Mouse (Mus musculus): ENCODE data around the gene Foxk1. TPM values are rescaled to one million over a fixed set of nuclear protein-coding genes. Genes with fewer than 3 reads are reported as not detected.
A peak's percentile ranks its signal among the peaks of the same experiment; 100 is the strongest.

The Foxk1 gene
- polyA plus RNA-seq, 1 experiment from 2014 or later, result 3.7 TPM

DNA sequence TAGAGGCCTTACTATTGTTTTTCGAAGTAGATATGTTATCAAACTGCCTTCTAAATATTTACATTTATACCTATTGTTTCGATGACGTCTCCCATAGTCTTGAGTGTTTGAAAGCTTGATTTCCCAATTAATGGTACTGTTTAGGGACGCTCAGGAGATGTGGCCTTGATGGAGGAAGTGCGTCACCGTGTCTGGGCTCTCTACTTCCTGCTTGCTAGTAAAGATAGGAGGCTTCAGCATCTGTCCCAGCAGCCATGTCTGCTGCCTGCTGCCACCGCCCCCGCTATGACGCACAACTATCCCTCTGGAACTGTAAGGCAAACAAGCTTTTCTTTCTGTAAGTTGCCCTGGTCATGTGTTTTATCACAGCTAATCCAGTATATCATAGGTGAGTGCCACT is 27.0 kb upstream of the Foxk1 start:
- H3K27me3 ChIP-seq (ENCODE audit: low read depth, poor library complexity, severe bottlenecking), result no peaks in the 10 kb centered on the region
- no peak overlapping the region for H3K4me3 ChIP-seq
- H3K9me3 ChIP-seq (replicated peaks), result peaks cover 6% of the 10 kb centered on the region
- DNase-seq (ENCODE audit: low spot score), result no peak
- H3K4me1 ChIP-seq, result peaks cover 44% of the 10 kb centered on the region
- WGBS, result 93% methylated on average over 9 of the region's 9 CpGs
- peaks cover 17% of the 10 kb centered on the region for H3K36me3 ChIP-seq
- H3K27ac ChIP-seq (replicated peaks), result peak overlapping the region; percentile 95; the same call in 1 of the 2 replicates

GRCm38 (mm10) chr5:142375641-142376040 is 25.7 kb upstream of the Foxk1 start:
- no peak overlapping the region for H3K27ac ChIP-seq (replicated peaks)
- peaks cover 6% of the 10 kb centered on the region for H3K9me3 ChIP-seq (replicated peaks)
- peaks cover 5% of the 10 kb centered on the region; the same call in 1 of the 2 replicates for H3K36me3 ChIP-seq
- DNase-seq (ENCODE audit: low spot score), result no peak
- H3K4me1 ChIP-seq, result peaks cover 34% of the 10 kb centered on the region
- H3K27me3 ChIP-seq (ENCODE audit: low read depth, poor library complexity, severe bottlenecking), result no peaks in the 10 kb centered on the region
- 92% methylated on average over 5 of the region's 5 CpGs for WGBS
- H3K4me3 ChIP-seq, result no peak overlapping the region

DNA sequence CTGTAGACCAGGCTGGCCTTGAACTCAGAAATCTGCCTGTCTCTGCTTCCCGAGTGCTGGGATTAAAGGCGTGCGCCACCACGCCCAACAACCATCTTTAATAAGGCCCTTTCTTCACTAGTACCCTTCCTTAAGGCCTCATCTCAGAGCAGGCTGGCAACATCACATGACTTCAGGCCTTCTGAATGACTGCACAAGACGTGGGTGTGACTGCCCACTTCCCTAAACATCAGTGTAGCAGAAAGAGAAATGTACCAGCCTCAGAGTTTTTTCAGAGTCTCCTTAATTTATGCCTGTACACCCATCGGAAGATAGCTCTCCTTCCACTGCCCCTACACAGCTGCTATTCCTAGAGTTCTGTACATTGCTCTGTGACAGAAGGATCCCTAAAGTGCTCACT is 25.2 kb upstream of the Foxk1 start:
- no peaks in the 10 kb centered on the region for H3K27me3 ChIP-seq (ENCODE audit: low read depth, poor library complexity, severe bottlenecking)
- WGBS, result 95% methylated on average over 6 of the region's 6 CpGs
- no peak overlapping the region for H3K4me3 ChIP-seq
- peaks cover 29% of the 10 kb centered on the region for H3K4me1 ChIP-seq
- no peak for DNase-seq (ENCODE audit: low spot score)
- peaks cover 6% of the 10 kb centered on the region for H3K9me3 ChIP-seq (replicated peaks)
- peaks cover 5% of the 10 kb centered on the region; the same call in 1 of the 2 replicates for H3K36me3 ChIP-seq
- no peak overlapping the region for H3K27ac ChIP-seq (replicated peaks)

DNA sequence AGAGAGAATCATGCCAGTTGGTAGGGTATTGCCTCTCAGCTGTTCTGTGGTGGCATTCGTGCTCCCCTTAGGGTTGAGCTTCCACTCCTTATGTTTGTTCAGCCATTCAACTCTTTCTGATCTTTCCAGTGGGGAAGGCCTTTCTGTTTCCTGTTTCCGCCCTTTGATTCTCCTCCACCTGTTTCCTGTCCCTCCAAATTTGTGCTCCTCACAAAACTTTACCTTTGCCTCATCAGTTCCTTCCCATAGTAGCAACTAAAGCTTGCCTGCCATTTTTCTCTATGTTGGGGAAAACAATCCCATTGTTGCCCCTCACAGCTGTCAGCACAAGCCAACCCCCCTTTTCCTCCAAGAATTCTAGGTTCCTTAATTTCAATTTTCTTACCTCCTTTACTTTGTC is 23.2 kb upstream of the Foxk1 start:
- Histone ChIP-seq H3K27me3 (ENCODE audit: low read depth, poor library complexity, severe bottlenecking) (no peaks in the 10 kb centered on the region), H3K9me3 (replicated peaks) (peaks cover 6% of the 10 kb centered on the region), H3K27ac (replicated peaks) (no peak overlapping the region), H3K4me1 (peaks cover 9% of the 10 kb centered on the region), H3K36me3 (peaks cover 5% of the 10 kb centered on the region; the same call in 1 of the 2 replicates), H3K4me3 (no peak overlapping the region)
- 88% methylated on average over 2 of the region's 2 CpGs for whole genome bisulfite sequencing
- DNase-seq (ENCODE audit: low spot score), result no peak

- WGBS, result 67% methylated on average over 6 of the region's 6 CpGs
These were observed 20.8 kb upstream of the Foxk1 start for GRCm38 (mm10) chr5:142380491-142380890.

GRCm38 (mm10) chr5:142384911-142385660 is 16.2 kb upstream of the Foxk1 start:
- H3K4me1 ChIP-seq, result peaks cover 42% of the 10 kb centered on the region
- WGBS, result 32% methylated on average over 23 of the region's 23 CpGs

More at GRCm38 (mm10) chr5:142380491-142380890, 20.8 kb upstream of the Foxk1 start:
- Histone ChIP-seq H3K27me3 (ENCODE audit: low read depth, poor library complexity, severe bottlenecking) (no peaks in the 10 kb centered on the region), H3K9me3 (replicated peaks) (no peaks in the 10 kb centered on the region; the same call in 1 of the 2 replicates), H3K4me3 (no peak overlapping the region), H3K36me3 (no peaks in the 10 kb centered on the region), H3K4me1 (peaks cover 19% of the 10 kb centered on the region), H3K27ac (replicated peaks) (no peak overlapping the region)
- DNase-seq (ENCODE audit: low spot score), result no peak

DNA sequence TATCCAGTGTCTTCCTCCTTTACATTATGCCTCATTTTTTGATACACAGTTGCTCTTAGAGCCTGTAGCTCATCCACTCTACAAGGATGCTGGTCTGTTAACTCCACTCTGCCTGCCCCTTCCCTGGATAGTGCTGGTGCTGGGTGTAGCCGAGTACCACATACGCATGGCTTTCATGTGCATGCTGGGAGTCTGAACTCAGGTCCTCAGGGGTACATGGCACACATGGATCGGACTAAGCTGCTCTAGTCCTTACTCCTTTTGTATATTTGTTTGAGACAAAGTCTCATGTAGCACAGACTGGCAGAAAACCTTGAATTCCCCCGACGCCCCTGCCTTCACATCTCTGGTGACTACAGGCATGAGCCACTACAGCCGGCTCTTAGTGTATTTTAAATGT is 15.0 kb upstream of the Foxk1 start:
- WGBS, result 37% methylated on average over 6 of the region's 6 CpGs

More at GRCm38 (mm10) chr5:142384911-142385660, 16.2 kb upstream of the Foxk1 start:
- H3K36me3 ChIP-seq, result no peaks in the 10 kb centered on the region
- no peaks in the 10 kb centered on the region for H3K27me3 ChIP-seq (ENCODE audit: low read depth, poor library complexity, severe bottlenecking)
- peak; percentile 53 for DNase-seq (ENCODE audit: low spot score)
- H3K9me3 ChIP-seq (replicated peaks), result no peaks in the 10 kb centered on the region; the same call in 1 of the 2 replicates
- H3K4me3 ChIP-seq, result no peak overlapping the region; the same call in 1 of the 2 replicates
- peak overlapping the region; percentile 93 for H3K27ac ChIP-seq (replicated peaks)

DNA sequence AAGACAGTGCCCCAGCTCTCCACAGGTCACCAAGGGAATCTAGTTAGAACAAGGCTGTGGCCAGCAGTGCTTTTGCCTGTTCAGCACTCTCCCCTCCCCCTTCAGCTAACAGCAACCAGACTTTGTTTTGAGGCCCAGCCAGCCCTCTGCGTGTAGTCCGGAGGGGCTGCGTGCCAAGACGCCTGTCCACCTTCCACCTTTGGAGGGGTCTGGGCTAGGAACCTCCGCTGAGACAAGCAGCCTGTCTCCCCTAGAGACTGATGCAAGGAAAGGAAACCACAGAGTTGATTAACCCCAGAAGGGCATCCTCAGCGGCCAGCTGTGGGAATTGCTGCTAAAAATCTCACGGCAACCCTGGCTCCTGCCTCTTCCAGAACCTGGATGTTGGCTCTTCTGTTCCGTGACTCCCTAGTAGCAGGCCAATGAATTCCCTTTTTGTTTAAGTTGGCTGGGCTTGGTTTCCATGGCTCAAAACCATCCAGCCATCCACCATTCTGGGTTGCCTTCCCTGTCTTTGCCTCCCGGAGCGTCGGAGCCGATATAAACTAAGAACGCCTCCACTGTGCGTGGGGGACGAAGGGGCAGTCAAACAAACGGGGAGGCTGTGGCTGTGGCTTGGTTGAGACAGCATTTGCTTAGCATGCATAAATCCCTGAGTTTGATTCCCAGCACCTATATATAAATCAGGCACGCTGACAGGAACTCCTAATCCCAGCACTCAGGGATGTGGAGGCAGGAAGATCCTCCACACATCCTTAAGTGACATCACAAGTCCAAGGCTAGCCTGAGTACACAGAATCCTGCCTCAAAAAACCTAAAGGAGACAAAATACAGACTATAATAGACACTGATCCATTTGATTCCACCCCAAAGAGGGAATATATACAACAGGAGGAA is 14.3 kb upstream of the Foxk1 start:
- peak overlapping the region; percentile 93 for H3K27ac ChIP-seq (replicated peaks)
- H3K9me3 ChIP-seq (replicated peaks), result no peaks in the 10 kb centered on the region; the same call in 1 of the 2 replicates
- H3K36me3 ChIP-seq, result no peaks in the 10 kb centered on the region
- H3K27me3 ChIP-seq (ENCODE audit: low read depth, poor library complexity, severe bottlenecking), result no peaks in the 10 kb centered on the region
- H3K4me3 ChIP-seq, result peak overlapping the region; percentile 32; the same call in 1 of the 2 replicates
- H3K4me1 ChIP-seq, result peaks cover 55% of the 10 kb centered on the region
- peak; percentile 79 for DNase-seq (ENCODE audit: low spot score)
- 43% methylated on average over 17 of the region's 17 CpGs for WGBS

More for the DNA sequence above, 15.0 kb upstream of the Foxk1 start:
- Histone ChIP-seq H3K27ac (replicated peaks) (peak overlapping the region; percentile 93), H3K9me3 (replicated peaks) (no peaks in the 10 kb centered on the region; the same call in 1 of the 2 replicates), H3K4me3 (no peak overlapping the region), H3K36me3 (no peaks in the 10 kb centered on the region), H3K27me3 (ENCODE audit: low read depth, poor library complexity, severe bottlenecking) (no peaks in the 10 kb centered on the region), H3K4me1 (peaks cover 47% of the 10 kb centered on the region)
- no peak for DNase-seq (ENCODE audit: low spot score)

GRCm38 (mm10) chr5:142387716-142388115 is 13.6 kb upstream of the Foxk1 start:
- H3K27me3 ChIP-seq (ENCODE audit: low read depth, poor library complexity, severe bottlenecking), result no peaks in the 10 kb centered on the region
- H3K9me3 ChIP-seq (replicated peaks), result no peaks in the 10 kb centered on the region
- peak overlapping the region; percentile 93 for H3K27ac ChIP-seq (replicated peaks)
- no peaks in the 10 kb centered on the region for H3K36me3 ChIP-seq
- DNase-seq (ENCODE audit: low spot score), result peak; percentile 55
- H3K4me3 ChIP-seq, result no peak overlapping the region
- H3K4me1 ChIP-seq, result peaks cover 61% of the 10 kb centered on the region
- WGBS, result 69% methylated on average over 4 of the region's 4 CpGs

GRCm38 (mm10) chr5:142391691-142392090 is 9.6 kb upstream of the Foxk1 start:
- Histone ChIP-seq H3K36me3 (no peaks in the 10 kb centered on the region), H3K27me3 (ENCODE audit: low read depth, poor library complexity, severe bottlenecking) (no peaks in the 10 kb centered on the region), H3K4me3 (no peak overlapping the region), H3K9me3 (replicated peaks) (0 out of 2 replicates have a peak, but pooled peaks cover 4% of the 10 kb centered on the region), H3K27ac (replicated peaks) (peak overlapping the region; percentile 74), H3K4me1 (peaks cover 51% of the 10 kb centered on the region)
- 79% methylated on average over 5 of the region's 5 CpGs for WGBS
- no peak for DNase-seq (ENCODE audit: low spot score)

DNA sequence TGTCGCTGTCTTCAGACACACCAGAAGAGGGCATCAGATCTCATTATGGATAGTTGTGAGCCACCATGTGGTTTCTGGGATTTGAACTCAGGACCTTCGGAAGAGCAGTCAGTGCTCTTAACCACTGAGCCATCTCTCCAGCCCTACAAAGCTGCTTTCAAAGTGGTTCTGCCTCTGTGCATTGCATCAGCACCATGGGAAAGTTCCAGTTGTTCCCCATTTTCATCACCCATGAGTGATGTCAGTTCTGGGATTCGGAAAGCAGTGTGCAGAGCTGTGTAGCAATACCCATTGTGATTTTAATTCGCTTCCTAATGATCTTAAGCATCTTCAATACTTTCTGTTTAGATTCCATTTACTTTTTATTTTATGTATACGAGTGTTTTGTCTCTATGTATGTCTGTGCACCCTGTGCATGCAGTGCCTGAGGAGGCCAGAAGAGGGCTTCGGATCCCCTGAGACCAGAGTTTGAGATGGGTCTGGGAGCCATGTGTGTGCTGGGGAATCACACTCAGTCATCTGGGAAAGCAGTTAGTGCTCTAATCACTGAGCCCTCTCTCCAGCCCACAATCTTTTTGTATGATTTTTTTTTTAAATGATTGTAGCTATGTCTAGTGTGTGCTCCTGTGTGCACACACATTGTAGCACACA is 6.6 kb upstream of the Foxk1 start:
- H3K27ac ChIP-seq (replicated peaks), result peak overlapping the region; percentile 83
- no peaks in the 10 kb centered on the region for H3K36me3 ChIP-seq
- peaks cover 42% of the 10 kb centered on the region for H3K4me1 ChIP-seq
- H3K27me3 ChIP-seq (ENCODE audit: low read depth, poor library complexity, severe bottlenecking), result no peaks in the 10 kb centered on the region
- DNase-seq (ENCODE audit: low spot score), result no peak
- 90% methylated on average over 6 of the region's 6 CpGs for WGBS
- no peak overlapping the region for H3K4me3 ChIP-seq
- 0 out of 2 replicates have a peak, but pooled peaks cover 4% of the 10 kb centered on the region for H3K9me3 ChIP-seq (replicated peaks)

- Histone ChIP-seq H3K4me3 (no peak overlapping the region), H3K36me3 (no peaks in the 10 kb centered on the region), H3K27me3 (ENCODE audit: low read depth, poor library complexity, severe bottlenecking) (no peaks in the 10 kb centered on the region), H3K4me1 (peaks cover 50% of the 10 kb centered on the region), H3K27ac (replicated peaks) (peak overlapping the region; percentile 83), H3K9me3 (replicated peaks) (0 out of 2 replicates have a peak, but pooled peaks cover 4% of the 10 kb centered on the region)
- WGBS, result 31% methylated on average over 5 of the region's 5 CpGs
- DNase-seq (ENCODE audit: low spot score), result no peak
These were observed 5.4 kb upstream of the Foxk1 start for GRCm38 (mm10) chr5:142395909-142396308.
